Mouse (Mus musculus): ENCODE measurements around the gene Tcf23. TPM values are rescaled to one million over a fixed set of nuclear protein-coding genes. Genes with fewer than 3 reads are reported as not detected.

The Tcf23 gene
- polyA plus RNA-seq, 1 experiment from 2014 or later: 2.3 TPM

- no peak for TF ChIP-seq CTCF (IDR thresholded peaks at IDR 0.05; ENCODE audit: low read depth)
- no peak for DNase-seq (ENCODE audit: low spot score)
- WGBS: 82% methylated on average over 4 of the region's 4 CpGs
Measured at GRCm38 (mm10) chr5:30931378-30931777, 37.1 kb upstream of the Tcf23 start.

GRCm38 (mm10) chr5:30933705-30934104 is 34.8 kb upstream of the Tcf23 start:
- no peaks in the 10 kb centered on the region for H3K36me3 ChIP-seq (ENCODE audit: insufficient read depth, low read length)
- no peak overlapping the region for H3K4me2 ChIP-seq (ENCODE audit: low read length)
- no peak for DNase-seq (ENCODE audit: low spot score)
- TF ChIP-seq CTCF (IDR thresholded peaks at IDR 0.05; ENCODE audit: low read depth): no peak
- H3K27ac ChIP-seq: no peak overlapping the region
- no peaks in the 10 kb centered on the region for H3K27me3 ChIP-seq (ENCODE audit: insufficient read depth, low read length)
- no peak overlapping the region for H3K4me3 ChIP-seq (replicated peaks; ENCODE audit: low read depth, low read length)
- ATAC-seq (replicated peaks; ENCODE audit: low FRiP score, low read depth): no peak
- H3K9me3 ChIP-seq (replicated peaks; ENCODE audit: low read length): no peaks in the 10 kb centered on the region
- no peaks in the 10 kb centered on the region for H3K4me1 ChIP-seq (replicated peaks; ENCODE audit: insufficient read depth, low read length)
- H3K9ac ChIP-seq (ENCODE audit: low read depth, low read length): no peak overlapping the region
- 75% methylated on average over 5 of the region's 5 CpGs for WGBS

More at GRCm38 (mm10) chr5:30931378-30931777, 37.1 kb upstream of the Tcf23 start:
- Histone ChIP-seq H3K9ac (ENCODE audit: low read depth, low read length) (no peak overlapping the region), H3K4me3 (replicated peaks; ENCODE audit: low read depth, low read length) (no peak overlapping the region), H3K27me3 (ENCODE audit: insufficient read depth, low read length) (no peaks in the 10 kb centered on the region), H3K4me1 (replicated peaks; ENCODE audit: insufficient read depth, low read length) (no peaks in the 10 kb centered on the region), H3K4me2 (ENCODE audit: low read length) (no peak overlapping the region), H3K9me3 (replicated peaks; ENCODE audit: low read length) (no peaks in the 10 kb centered on the region), H3K36me3 (ENCODE audit: insufficient read depth, low read length) (no peaks in the 10 kb centered on the region), H3K27ac (no peak overlapping the region)
- ATAC-seq (replicated peaks; ENCODE audit: low FRiP score, low read depth): no peak

- no peaks in the 10 kb centered on the region for H3K9me3 ChIP-seq (replicated peaks; ENCODE audit: low read length)
- DNase-seq (ENCODE audit: low spot score): no peak
- H3K9ac ChIP-seq (ENCODE audit: low read depth, low read length): no peak overlapping the region
- H3K36me3 ChIP-seq (ENCODE audit: insufficient read depth, low read length): no peaks in the 10 kb centered on the region
- H3K27me3 ChIP-seq (ENCODE audit: insufficient read depth, low read length): no peaks in the 10 kb centered on the region
- H3K4me2 ChIP-seq (ENCODE audit: low read length): no peak overlapping the region
- H3K4me1 ChIP-seq (replicated peaks; ENCODE audit: insufficient read depth, low read length): no peaks in the 10 kb centered on the region
- 87% methylated on average over 5 of the region's 5 CpGs for WGBS
- TF ChIP-seq CTCF (IDR thresholded peaks at IDR 0.05; ENCODE audit: low read depth): peak; percentile 48
- no peak overlapping the region for H3K4me3 ChIP-seq (replicated peaks; ENCODE audit: low read depth, low read length)
- no peak overlapping the region for H3K27ac ChIP-seq
- no peak for ATAC-seq (replicated peaks; ENCODE audit: low FRiP score, low read depth)
Measured at GRCm38 (mm10) chr5:30934725-30935461, 33.6 kb upstream of the Tcf23 start.

- H3K27me3 ChIP-seq (ENCODE audit: insufficient read depth, low read length): no peaks in the 10 kb centered on the region
- no peak for ATAC-seq (replicated peaks; ENCODE audit: low FRiP score, low read depth)
- 88% methylated on average over 2 of the region's 2 CpGs for WGBS
- H3K36me3 ChIP-seq (ENCODE audit: insufficient read depth, low read length): no peaks in the 10 kb centered on the region
- H3K4me2 ChIP-seq (ENCODE audit: low read length): no peak overlapping the region
- no peak overlapping the region for H3K9ac ChIP-seq (ENCODE audit: low read depth, low read length)
- peak; percentile 58 for TF ChIP-seq CTCF (IDR thresholded peaks at IDR 0.05; ENCODE audit: low read depth)
- no peak for DNase-seq (ENCODE audit: low spot score)
- no peaks in the 10 kb centered on the region for H3K9me3 ChIP-seq (replicated peaks; ENCODE audit: low read length)
- no peak overlapping the region for H3K4me3 ChIP-seq (replicated peaks; ENCODE audit: low read depth, low read length)
- H3K4me1 ChIP-seq (replicated peaks; ENCODE audit: insufficient read depth, low read length): no peaks in the 10 kb centered on the region
- no peak overlapping the region for H3K27ac ChIP-seq
Measured at GRCm38 (mm10) chr5:30943004-30943403, 25.5 kb upstream of the Tcf23 start.

GRCm38 (mm10) chr5:30944344-30944743 is 24.1 kb upstream of the Tcf23 start:
- ATAC-seq (replicated peaks; ENCODE audit: low FRiP score, low read depth): no peak
- no peak for TF ChIP-seq CTCF (IDR thresholded peaks at IDR 0.05; ENCODE audit: low read depth)
- H3K9ac ChIP-seq (ENCODE audit: low read depth, low read length): no peak overlapping the region
- H3K4me3 ChIP-seq (replicated peaks; ENCODE audit: low read depth, low read length): no peak overlapping the region
- no peaks in the 10 kb centered on the region for H3K36me3 ChIP-seq (ENCODE audit: insufficient read depth, low read length)
- peak overlapping the region; percentile 31; the same call in 1 of the 2 replicates for H3K27ac ChIP-seq
- no peak overlapping the region for H3K4me2 ChIP-seq (ENCODE audit: low read length)
- no peaks in the 10 kb centered on the region for H3K9me3 ChIP-seq (replicated peaks; ENCODE audit: low read length)
- no peaks in the 10 kb centered on the region for H3K27me3 ChIP-seq (ENCODE audit: insufficient read depth, low read length)
- DNase-seq (ENCODE audit: low spot score): no peak
- H3K4me1 ChIP-seq (replicated peaks; ENCODE audit: insufficient read depth, low read length): no peaks in the 10 kb centered on the region
- 94% methylated on average over 6 of the region's 6 CpGs for WGBS

GRCm38 (mm10) chr5:30944956-30945781 is 23.3 kb upstream of the Tcf23 start, which contains the start of gene Cgref1:
Gene Cgref1, minus strand, starts transcription at chr5:30945591.
- no peaks in the 10 kb centered on the region; the same call in 1 of the 2 replicates for H3K4me1 ChIP-seq (replicated peaks; ENCODE audit: insufficient read depth, low read length)
- H3K4me2 ChIP-seq (ENCODE audit: low read length): peak within 1 kb of the TSS; percentile 83
- H3K9me3 ChIP-seq (replicated peaks; ENCODE audit: low read length): no peaks in the 10 kb centered on the region
- no peaks in the 10 kb centered on the region for H3K36me3 ChIP-seq (ENCODE audit: insufficient read depth, low read length)
- no peaks in the 10 kb centered on the region for H3K27me3 ChIP-seq (ENCODE audit: insufficient read depth, low read length)
- peak; percentile 63; the same call in 1 of the 2 replicates for TF ChIP-seq CTCF (IDR thresholded peaks at IDR 0.05; ENCODE audit: low read depth)
- peak within 1 kb of the TSS; percentile 35 for H3K4me3 ChIP-seq (replicated peaks; ENCODE audit: low read depth, low read length)
- H3K9ac ChIP-seq (ENCODE audit: low read depth, low read length): peak within 1 kb of the TSS; percentile 57
- 4% methylated on average over 44 of the region's 44 CpGs for WGBS
- H3K27ac ChIP-seq: peak within 1 kb of the TSS; percentile 31; the same call in 1 of the 2 replicates
- DNase-seq (ENCODE audit: low spot score) (peak; percentile 69), ATAC-seq (replicated peaks; ENCODE audit: low FRiP score, low read depth) (peak; percentile 65)
